Mouse (Mus musculus) spleen, adult 2 months (tissue): ENCODE results near the gene Spsb1.

ENCODE experiments used
- CTCF ChIP-seq: fragments of 200-500 bp; IDR thresholded peaks from 2 replicates; pipeline ENCODE4 v1.5.1; 2011; ENCODE audit warnings: mild to moderate bottlenecking, inconsistent platforms; ENCODE audit not compliant: insufficient read depth, insufficient read length, insufficient replicate concordance; ENCODE audit errors: extremely low read depth
- POLR2A ChIP-seq: fragments of 200-500 bp; IDR thresholded peaks from 2 replicates; pipeline ENCODE4 v1.6.1; 2011; ENCODE audit warnings: low read depth, low read length, inconsistent platforms

GRCm38 (mm10) chr4:149916831-149917230 is 38.0 kb downstream of the Spsb1 start:
- TF ChIP-seq POLR2A (no peak), CTCF (no peak)
